Mouse (Mus musculus): ENCODE measurements around the gene Stum.

Gene Stum

DNA sequence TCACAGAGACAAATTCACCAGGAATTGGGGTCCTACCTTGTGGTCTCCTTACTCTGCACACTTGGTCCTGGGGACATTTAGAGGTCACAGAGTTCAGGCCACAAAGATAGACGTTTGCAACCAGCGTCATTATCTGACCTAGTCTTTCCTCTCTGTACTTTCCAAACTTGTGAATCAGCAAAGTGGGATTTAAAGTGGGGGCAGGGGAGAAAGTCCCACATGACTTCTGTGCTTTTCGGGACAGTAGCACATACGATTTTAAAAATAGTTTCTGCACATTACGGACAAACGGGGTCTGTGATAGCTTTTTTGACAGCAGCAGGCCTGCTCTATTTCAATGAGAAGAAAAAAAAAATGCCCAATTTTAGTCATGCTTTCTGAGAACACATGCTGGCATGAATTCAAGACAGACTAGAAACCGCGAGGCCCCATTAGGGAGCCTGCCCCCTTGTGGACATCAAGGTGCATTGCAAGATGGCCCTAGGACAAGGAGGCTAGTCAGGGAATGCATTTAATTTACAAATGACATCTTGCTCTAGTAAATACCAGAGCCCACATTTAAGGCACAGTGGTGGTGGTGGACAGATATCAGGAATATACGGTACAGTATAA is 55.1 kb downstream of the Stum start:
- DNase-seq (ENCODE audit: low read depth), result no peak

- DNase-seq (ENCODE audit: low read depth), result no peak
These were observed 55.6 kb downstream of the Stum start for GRCm38 (mm10) chr1:180427685-180428084.

GRCm38 (mm10) chr1:180426405-180426804 is 56.9 kb downstream of the Stum start:
- no peak for DNase-seq (ENCODE audit: low read depth)

DNA sequence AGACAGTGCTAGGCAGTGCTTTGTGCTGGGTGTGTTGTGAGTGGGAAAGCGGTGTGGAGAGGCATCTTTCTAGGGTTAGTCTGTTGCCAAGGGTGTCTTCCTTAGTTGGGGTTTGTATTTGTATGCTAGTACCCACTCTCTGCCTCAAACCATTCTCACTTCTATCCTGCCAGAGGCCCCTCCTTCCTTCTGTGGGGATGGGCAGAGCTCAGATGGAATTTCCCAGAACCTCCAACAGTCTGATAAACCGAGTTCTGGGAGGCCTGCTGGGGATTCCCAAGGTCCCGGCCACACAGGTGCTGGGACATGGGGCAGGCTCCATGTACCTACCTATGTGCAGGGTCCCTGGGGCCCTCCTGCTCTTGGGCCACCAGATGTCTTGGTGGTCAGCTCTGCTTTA is 59.4 kb downstream of the Stum start:
- DNase-seq (ENCODE audit: low read depth), result no peak

- DNase-seq (ENCODE audit: low read depth), result no peak
These were observed 60.2 kb downstream of the Stum start for GRCm38 (mm10) chr1:180423008-180423639.

GRCm38 (mm10) chr1:180422076-180422828 is 61.1 kb downstream of the Stum start:
- peak; percentile 66 for DNase-seq (ENCODE audit: low read depth)

DNA sequence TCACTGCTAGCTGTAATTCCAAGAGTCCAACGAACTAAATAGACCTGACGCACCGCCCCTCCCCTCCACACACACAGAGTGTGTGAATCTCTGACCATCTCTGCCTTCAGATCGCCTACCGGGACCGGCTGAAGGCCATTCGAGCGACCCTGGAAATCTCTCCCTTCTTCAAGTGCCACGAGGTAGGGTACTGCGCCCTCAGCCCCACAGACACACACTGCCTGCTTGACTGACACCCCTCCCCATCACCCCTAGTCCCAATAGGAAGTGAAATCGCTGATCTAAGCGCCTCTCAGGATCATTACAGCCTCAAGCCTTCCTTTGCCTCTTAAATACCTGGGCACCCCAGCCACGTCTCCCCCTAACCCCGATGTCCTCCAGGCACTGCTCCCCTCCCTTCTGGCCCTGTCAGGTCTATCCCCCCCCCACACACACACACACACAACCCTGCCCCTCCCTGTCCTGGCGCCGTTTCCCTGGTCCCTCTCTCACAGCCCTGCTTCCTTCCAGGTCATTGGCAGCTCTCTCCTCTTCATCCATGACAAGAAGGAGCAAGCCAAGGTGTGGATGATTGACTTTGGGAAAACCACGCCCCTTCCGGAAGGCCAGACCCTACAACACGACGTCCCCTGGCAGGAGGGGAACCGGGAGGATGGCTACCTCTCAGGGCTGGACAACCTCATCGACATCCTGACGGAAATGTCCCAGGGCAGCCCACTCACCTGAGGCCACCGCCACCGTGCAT is 62.0 kb downstream of the Stum start:
- no peak for DNase-seq (ENCODE audit: low read depth)

DNA sequence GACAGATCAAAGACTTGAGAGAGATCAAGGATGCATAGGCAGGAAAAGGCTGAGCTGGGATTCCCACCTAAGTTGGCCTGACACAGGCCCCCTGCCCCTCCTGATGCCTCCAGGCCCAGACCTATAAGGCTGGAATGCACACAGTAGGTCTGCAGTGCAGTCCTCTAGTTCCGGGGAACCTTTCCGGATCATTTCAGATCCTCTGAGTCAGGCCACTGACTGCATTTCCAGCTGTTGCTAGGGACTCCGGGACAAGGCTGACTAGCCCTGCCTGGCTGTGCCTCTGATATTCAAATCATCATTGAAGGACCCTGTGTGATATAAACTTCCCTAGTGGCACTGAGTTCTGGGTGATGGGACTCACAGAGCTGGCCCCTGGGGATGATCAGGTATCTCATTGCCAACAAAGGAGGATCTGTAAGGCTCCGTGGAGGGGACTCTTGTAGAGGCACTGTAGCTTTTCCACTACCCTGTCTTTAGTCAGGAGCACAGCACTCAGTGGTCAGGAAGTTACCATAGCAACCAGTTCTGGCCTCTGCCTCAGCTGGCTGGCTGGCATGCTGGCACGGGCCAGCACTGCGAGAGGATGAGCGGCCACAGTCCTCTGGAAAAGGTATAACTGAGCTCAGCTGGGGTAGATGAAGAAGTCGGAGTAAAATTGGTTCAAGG is 62.7 kb downstream of the Stum start:
- DNase-seq (ENCODE audit: low read depth), result no peak

DNA sequence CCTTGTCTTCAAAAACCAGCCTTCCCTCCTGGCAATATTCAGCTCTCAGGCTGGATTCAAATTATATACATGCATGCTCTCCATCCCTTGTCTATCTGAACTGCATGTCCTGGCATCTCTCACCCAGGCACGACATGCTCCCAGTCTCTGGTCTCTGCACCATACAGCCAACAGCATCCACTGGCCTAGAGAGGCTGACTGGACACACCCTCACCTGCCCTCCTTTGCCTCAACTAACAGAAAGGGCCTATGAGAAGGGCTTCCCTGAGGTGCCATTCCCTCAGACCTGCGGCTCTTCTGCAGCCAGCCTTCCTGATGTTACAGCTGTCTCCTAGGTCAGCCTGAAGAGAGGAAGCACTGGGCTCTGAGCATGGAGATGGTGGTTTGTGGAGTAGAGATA is 64.2 kb downstream of the Stum start:
- DNase-seq (ENCODE audit: low read depth), result no peak

- DNase-seq (ENCODE audit: low read depth), result no peak
These were observed 66.2 kb downstream of the Stum start for GRCm38 (mm10) chr1:180417118-180417517.

- DNase-seq (ENCODE audit: low read depth), result no peak
These were observed 67.5 kb downstream of the Stum start for GRCm38 (mm10) chr1:180415836-180416235.

DNA sequence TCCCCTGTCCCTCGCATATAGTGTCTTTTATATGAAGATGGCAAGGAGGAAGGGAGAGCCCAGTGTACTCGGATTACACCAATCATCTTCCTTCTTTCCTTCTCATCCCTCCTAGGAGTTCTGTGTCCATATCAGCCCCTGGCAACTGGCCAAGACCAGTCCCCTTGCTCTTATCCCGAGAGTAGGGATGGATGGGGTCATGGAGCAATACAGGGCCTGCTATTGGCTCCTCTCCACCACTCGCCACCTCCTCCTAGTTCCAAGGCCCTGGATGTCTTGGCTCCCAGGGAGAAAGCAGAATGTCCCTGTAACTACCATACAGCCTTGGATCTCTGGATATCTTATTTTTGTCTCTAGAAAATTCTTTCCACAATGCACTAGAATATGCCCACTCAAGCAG is 68.2 kb downstream of the Stum start:
- DNase-seq (ENCODE audit: low read depth), result no peak

- DNase-seq (ENCODE audit: low read depth), result no peak
These were observed 73.0 kb downstream of the Stum start for GRCm38 (mm10) chr1:180410306-180410705.

- DNase-seq (ENCODE audit: low read depth), result no peak
These were observed 73.5 kb downstream of the Stum start for GRCm38 (mm10) chr1:180409771-180410170.

DNA sequence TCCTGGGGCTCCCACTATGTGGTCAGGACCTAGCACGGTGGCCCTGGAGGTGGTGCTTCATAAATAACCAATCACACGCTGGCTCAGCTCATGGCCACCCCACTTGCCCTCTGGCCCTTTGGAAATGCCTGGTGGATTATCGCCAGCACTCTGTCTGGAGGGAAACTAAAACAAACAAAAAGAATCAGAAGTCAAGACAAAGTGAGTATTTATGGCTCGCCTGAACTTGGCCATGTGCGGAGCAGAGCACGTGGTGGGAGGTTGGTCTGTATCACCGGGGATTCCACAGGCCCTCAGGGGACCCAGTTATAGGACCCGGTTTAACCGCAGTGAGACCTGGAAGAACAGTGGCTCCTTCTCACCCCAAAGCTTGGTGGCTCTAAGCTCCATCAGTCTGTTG is 74.5 kb downstream of the Stum start:
- no peak for DNase-seq (ENCODE audit: low read depth)

DNA sequence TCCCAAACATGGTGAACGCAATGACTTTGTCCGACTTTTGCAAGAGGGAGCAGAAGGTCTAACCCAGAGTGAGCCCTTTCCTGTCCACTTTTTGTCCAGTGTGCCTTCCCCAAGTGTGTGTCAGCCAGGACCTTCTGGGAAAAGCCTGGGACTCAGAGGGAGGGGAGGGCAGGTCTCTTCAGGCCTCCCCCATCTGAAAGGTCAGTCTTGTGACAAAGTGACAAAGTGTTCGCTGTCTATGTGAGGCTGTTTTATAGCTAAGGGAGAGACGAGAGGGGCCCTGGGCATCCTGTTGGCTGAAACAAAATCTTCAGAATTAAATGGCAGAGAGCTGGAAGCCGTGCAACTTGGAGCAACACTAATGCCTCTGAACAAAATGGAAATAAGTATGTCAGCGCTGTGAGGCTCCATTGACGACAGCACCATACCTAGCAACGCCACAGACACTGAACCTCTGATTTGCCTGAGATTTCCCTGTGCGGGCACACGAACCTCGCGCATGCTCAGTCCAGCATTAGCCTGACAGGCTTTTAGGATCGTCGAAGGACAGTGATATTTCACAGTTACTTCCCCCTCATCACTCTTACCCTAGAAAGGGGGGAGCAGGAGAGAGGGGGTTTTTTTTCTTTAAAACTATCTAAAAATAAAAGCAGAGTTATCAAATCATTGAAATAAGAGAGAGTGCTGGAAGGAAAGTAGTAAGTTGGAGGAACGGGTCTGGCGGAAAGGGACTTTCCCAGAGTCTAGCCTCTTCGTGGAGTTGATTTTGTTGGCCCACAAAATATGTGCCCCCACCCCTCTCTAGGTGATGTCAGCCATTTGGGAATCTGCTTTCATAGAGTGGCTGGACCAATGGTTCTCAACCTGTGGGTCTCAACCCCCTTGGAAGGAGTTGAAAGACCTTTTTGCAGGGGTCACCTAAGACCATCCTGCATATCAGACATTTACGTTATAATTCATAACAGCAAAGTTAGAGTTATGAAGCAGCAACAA is 75.3 kb downstream of the Stum start:
- no peak for DNase-seq (ENCODE audit: low read depth)

DNA sequence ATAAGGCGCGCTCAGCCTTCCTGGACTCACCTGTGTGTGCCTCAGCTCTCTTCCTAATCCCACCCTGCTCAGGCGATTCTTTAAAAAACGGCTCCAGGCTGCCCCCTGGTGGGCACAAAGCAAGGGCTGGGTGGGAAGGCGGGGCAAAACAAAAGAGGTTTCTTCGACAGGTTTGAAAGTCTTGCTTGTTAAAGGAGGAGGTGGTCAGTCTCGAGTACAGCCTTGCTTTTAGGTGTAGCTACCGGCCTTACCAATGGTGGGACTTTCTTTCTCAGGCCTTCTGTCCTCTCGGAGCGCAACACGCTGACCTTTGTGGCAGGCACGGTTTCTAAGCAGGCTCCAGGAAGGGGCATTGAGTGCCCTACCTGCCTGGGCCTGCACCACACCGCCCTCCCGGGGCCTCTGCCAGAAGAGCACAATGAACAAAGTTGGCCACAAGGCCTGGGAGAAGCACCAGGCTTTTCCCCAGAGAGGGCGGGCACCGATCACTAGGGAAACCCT is 76.1 kb downstream of the Stum start:
- DNase-seq (ENCODE audit: low read depth), result no peak

DNA sequence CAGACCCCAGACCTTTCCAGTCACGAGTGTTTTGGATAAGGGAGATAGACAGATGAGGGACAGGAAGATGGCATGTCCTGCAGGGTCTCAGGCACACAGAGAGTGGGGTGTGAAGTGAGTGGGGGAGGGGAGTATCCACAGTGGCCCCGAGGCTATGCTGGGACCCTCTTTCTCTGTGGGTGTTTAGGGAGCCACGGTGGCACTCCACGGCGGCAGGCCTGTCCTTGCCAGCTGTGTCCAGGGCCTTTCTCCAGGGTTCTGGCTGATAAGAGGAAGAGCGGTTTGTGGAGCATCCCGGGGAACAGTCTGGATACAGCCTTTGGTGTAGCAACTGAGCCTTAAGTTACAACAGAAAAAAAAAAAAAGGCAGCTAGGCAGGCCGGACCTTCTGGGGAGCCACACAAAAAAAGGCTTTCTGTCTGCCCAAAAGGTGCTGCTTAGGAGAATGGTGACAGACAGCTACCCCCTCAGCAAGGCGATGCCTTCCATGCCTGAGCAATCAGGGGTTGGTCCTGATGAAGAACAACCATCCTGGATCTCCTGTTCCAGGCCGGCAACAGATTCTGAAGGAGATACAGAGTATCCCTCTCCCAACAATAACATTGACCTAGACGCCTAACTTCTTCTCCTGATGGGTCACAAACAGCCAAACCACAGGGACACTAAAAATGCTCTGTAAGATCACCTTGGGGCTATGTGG is 76.8 kb downstream of the Stum start:
- DNase-seq (ENCODE audit: low read depth), result no peak

- DNase-seq (ENCODE audit: low read depth), result no peak
These were observed 77.5 kb downstream of the Stum start for GRCm38 (mm10) chr1:180405576-180406335.
